Comparison of ENCODE assay signal across 12 mouse cellular contexts in genomic region chr6:108142796-108143195, GRCm38 (mm10). TPM values are rescaled to one million over a fixed set of nuclear protein-coding genes. Genes with fewer than 3 reads are reported as not detected.
DNase-seq lines count a peak whose midpoint lies in the region.
"Had no signal": no experiment of that assay in that cellular context is flagged by ENCODE, and none has a peak within 500 bp of the region (broad histone marks: within the 10 kb centered on the region; RNA-seq: fewer than 3 reads in every experiment).

No protein-coding gene starts in this region.

- intact Hi-C loops in heart, postnatal 36 days (cut with DNase I) = no loop called here

- peak; percentile 41 to 61 for DNase-seq in cerebellum, postnatal 10 days
- DNase-seq in cerebellum, adult 9-11 months = no peak
- DNase-seq in layer of hippocampus, adult 11-12 months (ENCODE audit: low spot score) = peak; percentile 23
- no peak for DNase-seq in layer of hippocampus, adult 9-10 months (ENCODE audit: low spot score)
- DNase-seq in layer of hippocampus, adult 8-10 months (ENCODE audit: low spot score in 2 of 2) = peak; percentile 36 to 37
- peak; percentile 32 for DNase-seq in right cerebral cortex, postnatal 14 days
- no peak for DNase-seq in heart, postnatal 36 days
- DNase-seq in retina, embryonic 14.5 days (ENCODE audit: low spot score) = no peak
- DNase-seq: cerebellum, postnatal 25 days; heart, adult 18-20 months; kidney, adult 2 months; thymus, adult 18-20 months had no signal

RNA-seq across cellular contexts. Expression of gene Sumf1, which starts 42.6 kb away (rescaled TPM):
- 10 to 100 TPM; 19.2 to 29.2 (median 22.3) TPM for total RNA-seq in layer of hippocampus, adult 8-10 months (2022)
- 10 to 100 TPM; 14.6 to 15.2 TPM for total RNA-seq in heart, postnatal 36 days (2021)

Comparison
In these comparisons a context has a peak if more than half of its experiments do, and no peak if none do; other contexts are left out.
1. DNase-seq: peak in cerebellum, postnatal 10 days (2 of 2), layer of hippocampus, adult 11-12 months (single experiment), layer of hippocampus, adult 8-10 months (2 of 2) and right cerebral cortex, postnatal 14 days (single experiment); none in cerebellum, adult 9-11 months (single experiment), layer of hippocampus, adult 9-10 months (single experiment), heart, postnatal 36 days (0 of 2) and retina, embryonic 14.5 days (single experiment).